Mouse (Mus musculus): ENCODE measurements around the gene Irf7.

The Irf7 gene

GRCm38 (mm10) chr7:141219558-141220099, 46.7 kb downstream of the Irf7 start:
- no peak for DNase-seq

- no peak for DNase-seq
Observed at GRCm38 (mm10) chr7:141218557-141219133, 47.6 kb downstream of the Irf7 start.

GRCm38 (mm10) chr7:141218141-141218540, 48.1 kb downstream of the Irf7 start:
- no peak for DNase-seq

GRCm38 (mm10) chr7:141217343-141218013, 48.8 kb downstream of the Irf7 start:
- no peak for DNase-seq

- no peak for DNase-seq
Observed at GRCm38 (mm10) chr7:141216894-141217293, 49.4 kb downstream of the Irf7 start.

- DNase-seq = no peak
Observed at GRCm38 (mm10) chr7:141215880-141216733, 50.2 kb downstream of the Irf7 start.

GRCm38 (mm10) chr7:141215101-141215879, 51.0 kb downstream of the Irf7 start, which contains the start of gene Rassf7:
Gene Rassf7, plus strand, starts transcription at chr7:141215860.
- peak; percentile 96 for DNase-seq

- DNase-seq = no peak
Observed at GRCm38 (mm10) chr7:141214310-141214709, 52.0 kb downstream of the Irf7 start.

- no peak for DNase-seq
Observed at GRCm38 (mm10) chr7:141213605-141214235, 52.6 kb downstream of the Irf7 start, which contains the start of gene Lmntd2. Gene Lmntd2, minus strand, starts transcription at chr7:141214080.

- no peak for DNase-seq
Observed at GRCm38 (mm10) chr7:141213133-141213532, 53.1 kb downstream of the Irf7 start.

Measured in retina, postnatal 1 day (tissue).